Mouse (Mus musculus): ENCODE measurements around the gene Tomm20.
"Not testable (repeated sequence)": the region's sequence is repeated elsewhere in the genome, so short reads cannot be mapped to it uniquely, and the experiment has no call there.

Gene Tomm20

DNA sequence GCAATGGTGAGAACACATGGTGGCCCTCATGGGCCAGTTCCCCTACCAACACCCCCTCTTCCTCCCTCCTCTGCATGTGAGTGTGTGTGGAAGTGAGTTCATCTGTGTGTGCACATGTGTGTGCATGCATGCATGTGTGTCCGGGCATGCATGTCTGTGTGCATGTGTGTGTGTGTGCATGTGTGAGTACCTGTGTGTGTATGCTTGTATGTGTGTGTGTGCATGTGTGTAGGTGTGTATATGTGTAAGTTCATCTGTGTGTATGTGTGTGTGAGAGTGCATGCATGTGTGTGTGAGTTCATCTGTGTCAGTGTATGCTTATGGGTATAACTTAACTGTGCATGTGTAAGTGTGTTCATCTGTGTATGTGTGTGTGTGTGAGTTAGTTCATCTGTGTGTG, 27.3 kb downstream of the Tomm20 start:
- no peak for DNase-seq (ENCODE audit: low spot score)

DNA sequence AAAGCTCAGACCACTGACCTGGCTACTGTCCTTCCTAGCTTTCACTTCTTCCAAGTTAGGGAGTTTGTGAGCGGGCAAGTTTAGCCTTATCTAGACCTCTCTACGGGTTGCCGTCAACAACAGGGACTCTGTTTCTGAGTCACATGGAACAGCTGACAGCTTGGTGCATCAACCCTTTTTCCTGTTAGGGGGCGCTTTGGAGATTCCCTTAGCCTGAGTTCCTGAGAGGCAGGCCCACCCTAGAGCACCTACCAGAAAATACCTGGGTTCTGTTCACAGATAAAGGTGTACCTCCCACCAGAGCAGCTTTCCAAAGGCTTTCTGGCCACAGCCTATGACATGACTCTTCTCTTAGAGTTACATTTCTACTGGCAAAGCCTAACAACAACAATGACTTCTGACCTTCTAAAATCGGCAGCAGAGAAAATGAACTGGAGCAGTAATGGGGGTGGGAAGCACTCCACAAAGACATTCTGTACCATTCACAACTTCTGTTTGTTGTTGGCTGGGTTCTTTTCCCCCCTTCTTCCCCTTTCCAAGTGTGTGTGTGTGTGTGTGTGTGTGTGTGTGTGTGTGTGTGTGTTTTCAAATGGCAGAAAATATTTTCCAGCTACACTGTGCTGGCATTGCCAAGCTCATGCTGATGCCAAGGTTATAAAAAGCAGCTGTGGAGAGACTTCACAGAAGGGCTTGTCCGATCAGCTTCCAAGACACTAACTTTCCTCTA, 28.3 kb downstream of the Tomm20 start:
- no peak for DNase-seq (ENCODE audit: low spot score)

DNA sequence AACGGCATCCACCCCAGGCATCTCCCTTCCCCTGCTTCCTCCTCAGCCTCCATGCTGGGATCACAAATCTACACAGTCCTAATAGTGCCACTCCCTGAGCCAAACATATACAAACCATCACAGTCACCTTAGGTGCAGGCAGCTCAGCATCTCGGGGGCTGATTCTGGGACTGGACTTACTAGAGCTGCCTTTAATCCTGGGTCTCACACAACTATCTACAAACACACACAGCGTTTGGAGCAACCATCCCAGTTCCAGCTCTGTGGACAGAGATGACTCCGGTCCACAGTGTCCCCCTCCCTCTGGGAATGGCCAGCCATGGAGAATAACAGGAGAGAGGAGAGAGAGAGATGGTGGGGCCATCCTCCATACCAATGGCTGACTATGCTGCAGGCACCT, 29.0 kb downstream of the Tomm20 start:
- DNase-seq (ENCODE audit: low spot score) = no peak

DNA sequence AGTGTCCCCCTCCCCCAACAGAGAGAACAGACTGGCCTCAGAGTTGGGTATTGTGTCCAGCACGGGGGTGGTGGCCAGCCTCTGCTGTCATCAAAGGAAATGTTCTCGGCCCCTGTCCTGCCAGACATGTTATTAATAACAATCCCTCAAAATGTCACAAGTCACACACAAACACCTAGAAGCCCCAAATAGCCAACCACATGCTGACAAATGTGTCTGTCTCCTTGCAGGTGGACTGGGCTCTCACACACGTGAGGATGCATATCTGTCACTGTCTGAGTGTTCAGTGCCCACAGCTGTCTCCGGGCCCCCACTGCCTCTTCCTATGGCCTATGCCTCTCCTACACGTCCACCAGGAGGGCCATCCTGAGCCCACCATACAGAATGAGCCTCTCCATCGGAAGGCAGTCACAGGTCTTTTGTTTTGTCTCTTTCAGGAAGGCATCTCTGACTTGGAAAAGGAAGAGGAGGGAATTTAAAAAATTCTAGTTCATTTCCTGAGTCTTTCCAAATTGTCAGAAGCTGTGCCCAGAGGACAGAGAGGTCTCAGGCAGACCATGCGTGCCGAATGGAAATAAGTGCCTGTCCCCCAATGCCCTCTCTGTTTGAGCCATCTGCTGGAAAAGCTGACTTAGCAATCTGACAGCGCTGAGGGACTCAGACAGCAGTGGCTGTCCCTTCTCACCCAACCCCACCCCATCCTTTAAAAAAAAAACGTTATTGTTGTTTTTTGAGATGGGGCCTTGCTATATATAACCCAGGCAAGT, 30.9 kb downstream of the Tomm20 start:
- no peak for DNase-seq (ENCODE audit: low spot score)

DNA sequence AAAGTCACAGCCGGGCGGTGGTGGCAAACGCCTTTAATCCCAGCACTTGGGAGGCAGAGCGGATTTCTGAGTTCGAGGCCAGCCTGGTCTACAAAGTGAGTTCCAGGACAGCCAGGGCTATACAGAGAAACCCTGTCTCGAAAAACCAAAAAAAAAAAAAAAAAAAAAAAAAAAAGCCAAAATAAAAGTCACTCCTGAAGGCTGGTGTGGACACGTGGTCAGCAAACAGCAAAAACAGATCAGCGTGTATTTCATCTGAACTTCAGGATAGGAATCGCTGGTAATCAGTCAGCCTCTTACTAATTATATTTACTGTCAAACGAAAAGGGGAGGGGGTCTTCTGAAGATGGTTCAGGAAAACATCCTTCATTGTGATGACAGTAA, 31.5 kb downstream of the Tomm20 start:
- DNase-seq (ENCODE audit: low spot score) = not testable (repeated sequence)

DNA sequence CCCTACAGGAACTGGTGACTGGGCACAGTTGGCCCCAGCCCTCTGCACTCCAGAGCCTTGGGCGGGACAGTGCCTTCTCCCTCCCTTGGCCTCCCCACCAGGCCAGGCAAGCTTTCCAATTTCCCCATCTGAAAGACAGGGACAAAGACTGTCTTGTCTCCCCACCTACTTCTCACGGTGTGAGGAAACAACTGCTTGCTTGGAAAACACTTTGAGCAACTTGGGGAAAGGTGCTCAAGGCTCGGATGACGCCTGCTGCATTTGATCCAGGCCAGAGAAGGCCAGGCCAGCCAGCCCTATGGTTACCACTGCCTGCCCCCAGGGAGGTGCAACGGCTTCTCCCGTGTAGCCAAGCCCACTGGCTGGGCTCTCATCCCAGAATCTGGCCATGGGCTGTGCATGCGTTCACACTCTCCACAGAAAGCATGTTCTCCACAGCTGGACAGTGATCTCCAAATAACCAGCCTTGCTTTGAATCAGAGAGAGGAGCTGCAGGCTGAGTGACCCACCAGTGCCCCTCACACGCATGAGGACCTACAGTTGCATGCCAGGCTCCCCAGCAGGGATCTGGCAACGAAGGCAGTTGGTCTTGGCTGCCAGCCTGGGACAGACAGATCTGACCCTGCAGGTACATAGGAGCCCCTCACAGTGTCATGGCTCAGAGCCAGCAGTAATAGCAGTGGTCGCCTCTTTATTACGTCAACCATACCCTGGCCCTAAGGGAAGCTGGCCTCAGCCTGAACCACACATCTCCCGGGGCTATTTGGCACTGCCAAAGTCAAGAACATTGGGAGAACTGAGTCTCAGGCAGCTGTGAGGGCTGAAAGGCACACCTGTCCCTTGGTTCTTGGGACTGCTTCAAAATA, 32.2 kb downstream of the Tomm20 start:
- peak; percentile 66 for DNase-seq (ENCODE audit: low spot score)

DNA sequence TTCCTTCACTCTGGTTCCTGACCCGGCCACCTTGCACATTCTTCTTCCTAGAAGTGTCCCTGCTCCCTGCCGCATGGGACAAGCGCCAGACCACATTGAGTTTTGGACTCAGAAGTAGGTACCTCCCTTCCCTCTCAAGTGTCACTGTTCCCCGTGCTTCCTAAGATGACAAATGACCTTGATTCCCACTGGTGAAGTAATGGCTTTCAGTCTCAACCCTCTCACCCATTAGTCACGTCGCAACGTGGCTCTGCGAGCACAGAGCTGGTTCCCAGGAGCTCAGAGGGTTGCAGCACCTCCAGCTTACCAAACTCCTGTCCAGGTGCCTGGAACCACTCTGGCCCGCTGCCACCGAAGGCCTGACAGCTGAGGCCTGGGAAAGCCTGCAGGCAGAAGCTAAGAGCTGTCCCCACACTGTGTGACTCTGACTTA, 36.3 kb downstream of the Tomm20 start:
- DNase-seq (ENCODE audit: low spot score) = no peak

DNA sequence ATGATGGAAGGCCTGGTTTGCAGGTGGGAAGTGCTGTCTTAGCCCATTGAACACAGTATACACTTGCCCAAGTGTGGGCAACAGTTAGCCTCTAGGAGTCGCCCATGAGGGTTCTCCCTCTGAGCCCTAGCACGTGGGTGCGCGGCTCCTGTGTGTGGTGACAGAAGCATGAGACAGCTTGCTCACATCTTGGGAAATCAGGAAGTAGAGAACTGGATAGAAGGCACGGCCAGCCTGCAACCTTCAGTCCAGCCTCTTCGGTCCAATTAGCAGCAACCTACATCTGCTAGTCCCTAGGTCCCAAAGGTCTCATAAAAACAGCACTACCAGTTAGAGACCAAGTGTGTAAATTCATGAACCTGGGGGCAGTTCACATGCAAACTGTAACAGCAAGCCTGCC, 36.8 kb downstream of the Tomm20 start:
- no peak for DNase-seq (ENCODE audit: low spot score)

DNA sequence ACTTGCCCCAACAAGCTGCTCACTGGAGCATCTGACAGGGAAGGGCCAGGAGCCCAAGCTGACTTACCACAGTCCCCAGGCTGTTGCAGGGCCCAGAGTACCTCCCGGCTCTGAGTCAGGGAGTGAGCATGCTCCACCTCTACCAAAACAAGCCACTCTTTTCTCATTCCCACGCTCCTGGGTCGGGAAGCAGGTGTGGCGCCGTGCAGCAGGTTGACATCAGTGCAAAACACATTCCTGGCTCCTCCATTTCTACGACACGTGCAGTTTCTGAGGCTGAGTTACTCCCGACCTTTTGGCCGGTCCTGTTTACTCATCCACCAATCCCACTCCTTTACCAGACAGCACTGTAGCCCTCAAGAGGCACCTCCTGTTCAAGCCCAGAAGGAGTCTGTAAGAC, 37.7 kb downstream of the Tomm20 start:
- DNase-seq (ENCODE audit: low spot score) = no peak

DNA sequence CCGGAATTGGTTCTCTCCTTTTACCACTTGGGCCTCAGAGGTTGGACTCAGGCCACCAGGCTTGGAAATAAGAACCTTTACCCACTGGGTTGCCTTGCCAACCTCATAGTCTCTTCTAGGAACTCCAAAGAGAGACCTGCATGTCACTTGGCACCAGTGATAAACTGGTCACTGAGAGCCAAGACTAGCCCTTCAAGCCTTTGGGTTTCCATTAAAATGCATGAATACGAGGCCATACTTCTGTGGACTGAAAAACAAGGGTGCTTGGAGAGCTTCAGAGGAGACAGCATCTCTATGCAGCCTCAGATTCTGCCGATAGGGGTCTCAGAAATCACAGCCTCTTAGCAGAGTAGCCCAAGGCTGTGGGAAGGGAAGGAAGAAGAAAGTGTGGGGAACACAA, 38.3 kb downstream of the Tomm20 start:
- DNase-seq (ENCODE audit: low spot score) = no peak

DNA sequence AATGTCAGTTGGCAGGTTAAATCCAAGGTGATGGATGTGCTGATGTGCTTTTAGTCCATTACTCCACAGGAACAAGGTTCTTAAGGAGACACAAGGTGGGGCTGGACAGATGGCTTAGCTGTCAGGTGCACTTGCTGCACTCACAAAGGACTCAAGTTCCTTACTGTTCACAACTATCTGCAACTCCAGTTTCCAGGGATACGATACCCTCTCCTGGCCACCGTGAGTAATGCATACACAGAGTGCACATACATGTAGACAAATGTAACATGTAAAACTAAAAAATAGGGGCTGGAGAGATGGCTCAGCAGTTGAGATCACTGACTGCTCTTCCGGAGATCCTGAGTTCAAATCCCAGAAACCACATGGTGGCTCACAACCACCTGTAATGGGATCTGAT, 40.3 kb downstream of the Tomm20 start:
- DNase-seq (ENCODE audit: low spot score) = no peak

DNA sequence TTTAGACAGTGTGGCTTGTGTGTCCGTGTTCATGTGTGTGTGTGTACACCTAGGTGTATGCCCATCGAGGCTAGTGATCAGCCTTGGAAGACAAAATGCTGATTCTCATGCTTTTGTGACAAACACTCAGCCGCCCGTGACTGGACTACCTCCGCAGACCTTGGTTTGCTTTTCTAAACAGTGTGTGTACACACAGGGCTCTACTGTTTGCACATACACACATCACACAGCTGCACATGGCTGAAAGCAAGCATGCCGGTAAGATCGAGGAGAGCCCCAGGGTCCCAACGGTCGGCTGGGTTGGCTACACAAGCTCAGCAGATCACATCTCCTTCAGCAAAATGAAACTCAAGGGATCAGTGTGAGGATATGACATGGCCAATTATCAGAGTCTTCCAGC, 41.7 kb downstream of the Tomm20 start:
- DNase-seq (ENCODE audit: low spot score) = no peak

DNA sequence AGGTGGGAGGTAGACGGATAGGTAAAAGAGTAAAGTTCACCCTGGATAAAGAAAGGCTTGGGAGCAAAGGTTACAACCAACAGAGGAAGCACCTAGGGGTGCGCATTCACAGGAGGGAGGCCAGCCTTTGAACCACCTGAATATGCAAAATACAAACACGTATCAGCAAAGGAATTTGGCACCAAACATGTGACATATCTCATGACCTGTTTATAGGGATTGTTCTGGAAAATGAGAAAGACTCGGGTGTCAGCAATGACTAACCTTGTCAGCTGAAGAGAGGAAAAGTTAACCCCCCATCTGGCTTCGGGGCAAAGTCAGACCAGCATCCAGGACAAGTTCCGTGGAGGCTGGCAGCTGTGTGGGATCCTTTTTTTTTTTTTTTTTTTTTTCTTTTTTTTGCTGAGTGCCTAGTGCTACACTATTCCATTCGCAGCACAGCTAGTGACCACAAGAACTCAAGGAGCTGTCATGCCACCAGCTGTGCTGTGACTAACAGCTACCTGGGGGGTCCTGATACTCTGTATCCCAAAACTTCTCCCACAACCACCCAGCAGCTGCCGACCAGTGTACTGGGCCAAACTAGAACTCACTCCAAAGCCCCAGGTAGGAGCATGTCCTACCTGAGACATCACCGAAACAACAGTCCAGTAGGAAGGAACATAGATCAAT, 42.3 kb downstream of the Tomm20 start:
- no peak for DNase-seq (ENCODE audit: low spot score)

DNA sequence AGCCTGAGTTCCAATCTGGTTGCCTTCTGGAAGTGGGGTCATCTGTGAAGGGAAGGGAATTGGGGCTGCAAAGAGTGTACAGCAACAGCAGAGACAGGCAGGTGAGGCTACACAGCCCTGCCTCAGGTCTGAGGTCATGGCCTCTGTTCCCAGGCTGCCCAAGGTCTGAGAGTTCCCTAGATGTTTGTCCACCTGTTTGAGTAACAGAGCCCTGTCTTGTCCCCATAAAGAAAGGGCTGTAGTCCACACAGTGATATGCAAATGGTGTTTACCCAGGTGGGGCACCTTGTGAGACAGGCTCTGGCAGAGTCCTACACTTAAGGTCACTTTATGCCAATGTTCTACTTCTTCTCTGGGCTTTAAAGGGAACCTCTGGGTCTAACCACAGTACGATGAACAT, 44.0 kb downstream of the Tomm20 start:
- no peak for DNase-seq (ENCODE audit: low spot score)

DNA sequence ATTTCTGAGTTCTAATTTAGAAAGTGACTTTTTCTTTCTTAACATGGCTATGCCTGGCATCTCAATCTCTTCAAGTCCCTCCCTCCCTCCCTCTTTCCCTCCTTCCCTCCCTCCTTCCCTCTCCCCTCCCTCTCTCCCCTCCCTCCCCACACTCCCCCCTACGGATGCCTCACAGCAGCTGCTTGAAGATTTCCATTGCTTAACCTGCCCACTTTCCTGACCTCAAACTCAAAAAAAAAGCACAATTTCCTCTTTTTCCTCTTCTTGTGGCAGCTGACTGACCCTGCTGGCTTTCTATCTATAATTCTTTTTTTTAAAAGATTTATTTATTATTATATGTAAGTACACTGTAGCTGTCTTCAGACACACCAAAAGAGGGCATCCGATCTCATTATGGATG, 44.6 kb downstream of the Tomm20 start:
- no peak for DNase-seq (ENCODE audit: low spot score)

DNA sequence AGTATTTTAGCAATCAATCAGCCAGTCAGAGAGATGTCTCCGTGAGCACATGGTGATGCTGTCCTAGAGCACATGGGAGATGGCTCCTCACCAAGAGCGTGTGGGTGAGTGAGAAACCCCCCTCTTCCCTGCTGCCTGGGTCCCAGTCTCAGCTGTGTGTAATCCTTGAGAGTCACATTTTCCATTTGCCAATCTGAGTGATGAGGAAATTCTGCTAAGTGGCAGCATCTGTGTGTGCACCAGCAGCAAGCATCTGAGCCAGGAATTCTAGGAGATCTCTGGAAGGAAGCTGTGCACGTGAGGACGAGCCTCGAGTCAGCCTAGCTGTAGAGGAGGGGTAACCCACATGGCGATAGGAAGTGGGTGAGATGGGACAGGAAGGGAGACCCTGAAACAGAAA, 50.5 kb downstream of the Tomm20 start:
- no peak for DNase-seq (ENCODE audit: low spot score)

DNA sequence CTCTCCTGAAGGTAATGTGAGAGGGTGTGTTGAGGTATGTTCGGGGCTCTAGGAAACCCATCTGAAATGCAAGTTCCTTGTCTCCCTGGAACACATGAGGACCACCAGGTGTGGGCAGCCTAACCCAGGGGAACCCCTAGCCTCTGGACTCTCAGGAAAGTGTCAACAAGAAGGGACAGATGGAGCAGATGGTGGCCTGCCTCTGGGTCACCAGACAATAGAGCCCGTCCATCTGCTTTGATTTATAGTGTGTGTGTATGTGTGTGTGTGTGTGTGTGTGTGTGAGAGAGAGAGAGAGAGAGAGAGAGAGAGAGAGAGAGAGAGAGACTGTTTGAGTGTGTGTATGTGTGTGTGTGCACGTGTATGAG, 58.0 kb downstream of the Tomm20 start:
- DNase-seq (ENCODE audit: low spot score) = no peak

DNA sequence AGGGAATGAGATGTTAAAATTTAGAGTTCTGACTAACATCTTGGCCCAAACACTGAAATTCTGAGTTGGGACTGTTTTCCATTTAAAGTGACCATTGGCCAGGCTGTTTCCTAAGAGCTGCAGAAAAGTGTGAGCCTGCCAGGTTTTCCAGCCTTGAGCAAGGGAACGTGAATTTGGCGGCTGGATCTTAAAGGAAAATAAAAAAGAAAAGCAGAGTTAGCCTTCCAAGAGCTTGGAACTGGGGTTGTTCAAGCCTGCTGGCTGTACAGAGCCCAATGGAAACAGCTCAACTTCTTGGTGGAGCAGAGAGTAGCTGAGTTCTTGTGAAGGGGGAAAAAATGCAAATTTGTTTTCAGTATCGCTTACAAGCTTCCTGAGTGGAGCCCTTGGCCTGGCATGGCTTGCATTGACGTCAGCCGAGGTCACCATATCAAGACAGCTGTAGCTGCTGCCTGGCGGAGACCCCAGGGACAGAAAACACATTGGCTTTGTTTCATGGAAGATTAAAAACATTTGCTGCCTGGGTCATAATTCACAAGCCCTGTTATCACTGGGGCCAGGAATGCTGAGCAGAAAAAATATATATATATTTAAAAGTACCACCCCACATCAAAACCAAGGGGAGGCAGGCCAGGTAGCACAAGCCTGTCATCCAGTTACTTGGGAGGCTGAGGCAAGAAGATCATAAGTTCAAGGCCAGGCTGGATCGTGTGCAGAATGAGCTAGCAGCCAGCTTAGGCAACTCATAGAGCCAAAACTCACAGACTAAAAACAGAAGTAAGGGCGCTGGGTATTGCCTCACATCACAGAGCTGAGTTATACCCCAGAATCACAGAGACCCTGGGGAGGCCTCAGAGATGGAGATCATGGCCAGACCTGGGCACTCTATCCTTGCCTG, 58.7 kb downstream of the Tomm20 start:
- DNase-seq (ENCODE audit: low spot score) = peak; percentile 70

DNA sequence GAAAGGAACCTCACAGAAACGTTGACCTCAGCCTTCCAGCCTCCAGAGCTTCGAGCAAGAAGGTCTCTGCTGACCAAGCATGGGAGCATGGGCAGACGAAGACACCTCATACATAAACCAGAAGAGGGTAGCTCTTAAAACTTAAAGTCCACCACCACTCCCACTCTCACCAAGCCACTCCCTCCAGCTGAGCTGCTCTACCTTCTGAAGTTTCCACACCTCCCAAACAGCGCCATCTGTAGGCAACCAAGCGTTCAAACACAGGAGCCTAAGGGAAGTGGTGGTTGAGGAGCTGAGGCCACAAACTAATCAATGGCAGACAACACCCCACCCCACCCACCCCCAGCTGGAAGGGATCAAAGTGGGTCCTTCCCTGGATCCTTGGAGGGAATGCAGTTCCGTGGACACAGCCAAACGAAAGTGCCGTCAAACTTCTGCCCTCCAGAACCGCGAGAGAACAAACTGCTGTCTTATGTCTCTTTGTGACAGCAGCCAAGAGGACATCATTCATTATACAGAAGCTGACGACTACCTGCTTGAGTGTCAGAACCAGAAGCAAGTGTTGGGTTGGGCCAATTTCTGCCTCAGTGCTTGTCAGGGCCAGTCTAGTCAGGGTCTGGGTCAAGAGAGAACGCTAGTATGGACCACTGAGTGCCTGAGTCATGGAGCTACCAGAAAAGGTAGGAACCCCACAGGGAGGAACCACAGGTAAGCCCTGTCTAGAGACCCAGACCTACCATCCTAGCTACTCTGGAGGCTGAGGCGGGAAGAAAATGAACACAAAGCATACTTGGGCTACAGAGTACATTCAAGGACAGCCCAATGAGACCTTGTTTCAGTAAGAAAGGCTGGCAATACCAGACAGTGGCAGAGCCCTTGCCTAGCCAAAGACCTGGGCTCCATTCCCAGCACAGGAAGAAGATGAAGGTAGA, 59.8 kb downstream of the Tomm20 start:
- peak; percentile 59 for DNase-seq (ENCODE audit: low spot score)
